Mouse (Mus musculus) cerebellum, postnatal 14 days (tissue): Measurements from ENCODE around the gene Apeh.
"Not testable (repeated sequence)": the region's sequence is repeated elsewhere in the genome, so short reads cannot be mapped to it uniquely, and the experiment has no call there.

Experiments used
- DNase-seq, 2 experiments: peaks; one replicate each; pipeline ENCODE4 v3.0.0; 2021; ENCODE audit warnings: mixed read lengths in 2 of 2

Apeh gene

GRCm38 (mm10) chr9:108094184-108094941 is at the start of gene Apeh:
TSS of gene Apeh (minus strand) at chr9:108094606.
- DNase-seq = peak; percentile 95

GRCm38 (mm10) chr9:108143470-108143869 is 49.1 kb upstream of the Apeh start:
- no peak for DNase-seq

GRCm38 (mm10) chr9:108141387-108141786 is 47.0 kb upstream of the Apeh start:
- DNase-seq = no peak

- DNase-seq = peak; percentile 69 to 74
Observed at GRCm38 (mm10) chr9:108139963-108140695, 45.7 kb upstream of the Apeh start.

- DNase-seq = peak; percentile 97 to 98
Observed at GRCm38 (mm10) chr9:108139169-108139962, 45.0 kb upstream of the Apeh start.

GRCm38 (mm10) chr9:108138118-108138517 is 43.7 kb upstream of the Apeh start:
- no peak for DNase-seq

GRCm38 (mm10) chr9:108137523-108137922 is 43.1 kb upstream of the Apeh start:
- DNase-seq = no peak

GRCm38 (mm10) chr9:108136930-108137462 is 42.6 kb upstream of the Apeh start:
- peak; percentile 84 to 89 for DNase-seq

GRCm38 (mm10) chr9:108136225-108136624 is 41.8 kb upstream of the Apeh start:
- peak in 1 of 2 experiments; percentile 75 for DNase-seq

- DNase-seq = not testable (repeated sequence)
Observed at GRCm38 (mm10) chr9:108135679-108136078, 41.3 kb upstream of the Apeh start.

GRCm38 (mm10) chr9:108133478-108133877 is 39.1 kb upstream of the Apeh start:
- DNase-seq = peak; percentile 79 to 83

GRCm38 (mm10) chr9:108132373-108132772 is 38.0 kb upstream of the Apeh start:
- no peak for DNase-seq

- no peak for DNase-seq
Observed at GRCm38 (mm10) chr9:108131502-108131901, 37.1 kb upstream of the Apeh start.

GRCm38 (mm10) chr9:108129042-108129948 is 34.9 kb upstream of the Apeh start:
- DNase-seq = no peak

GRCm38 (mm10) chr9:108128248-108128647 is 33.8 kb upstream of the Apeh start:
- DNase-seq = no peak

- no peak for DNase-seq
Observed at GRCm38 (mm10) chr9:108126436-108127180, 32.2 kb upstream of the Apeh start.

- DNase-seq = no peak
Observed at GRCm38 (mm10) chr9:108125731-108126130, 31.3 kb upstream of the Apeh start.

- no peak for DNase-seq
Observed at GRCm38 (mm10) chr9:108123916-108124315, 29.5 kb upstream of the Apeh start.

GRCm38 (mm10) chr9:108121170-108121969 is 27.0 kb upstream of the Apeh start:
- no peak for DNase-seq

GRCm38 (mm10) chr9:108120671-108121070 is 26.3 kb upstream of the Apeh start:
- no peak for DNase-seq
